Comparison of ENCODE assay signal across 22 mouse cellular contexts in the genomic region with DNA sequence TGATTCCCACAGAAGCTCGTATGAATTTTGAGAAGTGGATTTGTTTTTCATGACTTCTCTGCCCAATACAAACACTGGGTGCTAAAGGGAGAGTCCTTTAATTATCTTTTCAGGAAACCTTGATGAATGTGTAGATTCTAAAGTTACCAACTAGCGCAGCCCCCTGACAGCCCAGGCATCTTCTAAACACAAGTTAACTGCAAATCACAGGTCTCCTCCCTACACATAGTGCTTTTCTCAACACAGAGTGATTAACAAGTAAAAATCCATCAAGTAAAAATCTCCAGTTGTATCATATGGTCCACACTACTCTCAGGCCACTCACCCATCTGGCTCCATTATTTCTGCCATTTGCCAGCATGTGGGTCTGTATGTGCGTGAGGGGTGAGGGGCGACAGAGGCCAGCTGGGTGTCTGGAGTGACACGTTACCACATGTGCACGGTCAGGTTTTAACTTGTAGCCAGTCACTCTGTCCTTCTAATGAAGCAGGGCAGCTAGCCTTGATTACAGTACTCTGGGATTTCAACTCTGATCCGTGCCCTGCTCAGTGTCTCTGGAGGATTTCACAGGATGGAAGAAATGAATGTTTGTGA. TPM values are rescaled to one million over a fixed set of nuclear protein-coding genes. Genes with fewer than 3 reads are reported as not detected.
DNase-seq lines count a peak whose midpoint lies in the region; ATAC-seq and TF ChIP-seq lines count a peak whose summit lies in the region.
"Had no signal": no experiment of that assay in that cellular context is flagged by ENCODE, and none has a peak within 500 bp of the region (broad histone marks: within the 10 kb centered on the region; RNA-seq: fewer than 3 reads in every experiment).

No protein-coding gene starts in this region.

- H3K4me3 ChIP-seq in kidney, embryonic 16.5 days (ENCODE audit: low read length) = no peak overlapping the region
- no peak overlapping the region for H3K4me3 ChIP-seq in kidney, adult 2 months (ENCODE audit: insufficient read depth, low read depth, low read length)
- H3K4me3 ChIP-seq in neural tube, embryonic 15.5 days (replicated peaks) = no peak overlapping the region
- no peak overlapping the region for H3K4me3 ChIP-seq in embryonic facial prominence, embryonic 11.5 days (ENCODE audit: low read depth, low read length)
- H3K4me3 ChIP-seq: forebrain, embryonic 10.5 days; limb, embryonic 12.5 days; liver, embryonic 12.5 days; midbrain, embryonic 12.5 days; neural tube, embryonic 13.5 days had no signal

- no peak overlapping the region for H3K9ac ChIP-seq in kidney, embryonic 16.5 days (replicated peaks; ENCODE audit: low read length)
- H3K9ac ChIP-seq in neural tube, embryonic 15.5 days (replicated peaks) = no peak overlapping the region
- no peak overlapping the region for H3K9ac ChIP-seq in embryonic facial prominence, embryonic 11.5 days (replicated peaks; ENCODE audit: low read length)
- H3K9ac ChIP-seq: forebrain, postnatal 0 days; hindbrain, embryonic 14.5 days; limb, embryonic 12.5 days; liver, embryonic 12.5 days; midbrain, embryonic 12.5 days; neural tube, embryonic 13.5 days had no signal

- peak; percentile 77 for ATAC-seq in kidney, embryonic 16.5 days (ENCODE audit: low FRiP score, low TSS enrichment)
- no peak for ATAC-seq in neural tube, embryonic 15.5 days (ENCODE audit: low FRiP score)
- ATAC-seq in embryonic facial prominence, embryonic 11.5 days (replicated peaks; ENCODE audit: insufficient number of reproducible peaks, low FRiP score, low TSS enrichment, low read depth) = peak; percentile 52; the same call in 1 of the 2 replicates
- ATAC-seq in activated CD4-positive, CD25-positive, alpha-beta regulatory T cell, adult 4 months = no peak
- ATAC-seq: forebrain, postnatal 0 days; intestine, embryonic 16.5 days; liver, embryonic 12.5 days had no signal

- no peak for TF ChIP-seq POLR2A in kidney, adult 2 months (IDR thresholded peaks at IDR 0.05; ENCODE audit: low read depth, low read length)

- no peak overlapping the region; the same call in none of the 2 replicates for H3K27ac ChIP-seq in kidney, embryonic 16.5 days (ENCODE audit: low read length)
- H3K27ac ChIP-seq in kidney, adult 2 months (ENCODE audit: insufficient read depth, low read depth, low read length) = no peak overlapping the region
- H3K27ac ChIP-seq in neural tube, embryonic 15.5 days (replicated peaks) = no peak overlapping the region
- no peak overlapping the region for H3K27ac ChIP-seq in embryonic facial prominence, embryonic 11.5 days (replicated peaks; ENCODE audit: low read depth, low read length)
- H3K27ac ChIP-seq: forebrain, embryonic 10.5 days; hindbrain, embryonic 14.5 days; limb, embryonic 12.5 days; liver, embryonic 12.5 days; midbrain, embryonic 12.5 days; neural tube, embryonic 13.5 days had no signal

- H3K4me1 ChIP-seq in kidney, embryonic 16.5 days (ENCODE audit: insufficient read depth, low read length) = no peaks in the 10 kb centered on the region
- H3K4me1 ChIP-seq in kidney, adult 2 months (ENCODE audit: control insufficient read depth, insufficient read depth, low read length) = no peaks in the 10 kb centered on the region
- no peaks in the 10 kb centered on the region for H3K4me1 ChIP-seq in neural tube, embryonic 15.5 days
- H3K4me1 ChIP-seq in embryonic facial prominence, embryonic 11.5 days (ENCODE audit: control insufficient read depth, insufficient read depth, low read length) = no peaks in the 10 kb centered on the region
- H3K4me1 ChIP-seq: liver, embryonic 12.5 days; midbrain, embryonic 12.5 days had no signal

- no peaks in the 10 kb centered on the region for H3K36me3 ChIP-seq in kidney, embryonic 16.5 days (ENCODE audit: insufficient read depth, low read length)
- H3K36me3 ChIP-seq in kidney, adult 2 months (ENCODE audit: control insufficient read depth, insufficient read depth, low read length) = no peaks in the 10 kb centered on the region
- no peaks in the 10 kb centered on the region for H3K36me3 ChIP-seq in neural tube, embryonic 15.5 days
- no peaks in the 10 kb centered on the region for H3K36me3 ChIP-seq in embryonic facial prominence, embryonic 11.5 days (replicated peaks; ENCODE audit: control insufficient read depth, insufficient read depth, low read depth, low read length)
- H3K36me3 ChIP-seq: forebrain, embryonic 10.5 days; limb, embryonic 12.5 days; liver, embryonic 12.5 days; midbrain, embryonic 12.5 days; neural tube, embryonic 13.5 days had no signal

- no peak for TF ChIP-seq CTCF in kidney, adult 2 months (conservative IDR thresholded peaks at IDR 0.05; ENCODE audit: insufficient read depth, insufficient read length, low read depth, low read length)

- no peak for DNase-seq in kidney, adult 2 months
- DNase-seq in neural tube, embryonic 10.5 days (ENCODE audit: extremely low spot score, low spot score) = peak; percentile 28
- DNase-seq in embryonic facial prominence, embryonic 11.5 days (ENCODE audit: low spot score) = peak; percentile 30
- DNase-seq in urinary bladder, adult 2 months (ENCODE audit: low spot score) = no peak
- DNase-seq: B cell, adult 2 months; cerebellum, adult 8-10 months; forebrain, postnatal 0 days; heart, postnatal 10 days; kidney, postnatal 36 days; right cerebral cortex, postnatal 25 days had no signal

- H3K9me3 ChIP-seq in kidney, embryonic 16.5 days (ENCODE audit: low read length) = no peaks in the 10 kb centered on the region
- H3K9me3 ChIP-seq in neural tube, embryonic 15.5 days (replicated peaks) = no peaks in the 10 kb centered on the region
- no peaks in the 10 kb centered on the region for H3K9me3 ChIP-seq in embryonic facial prominence, embryonic 11.5 days (replicated peaks; ENCODE audit: control insufficient read depth, low read length)
- H3K9me3 ChIP-seq: forebrain, embryonic 10.5 days; limb, embryonic 12.5 days; liver, embryonic 12.5 days; midbrain, embryonic 12.5 days; neural tube, embryonic 13.5 days had no signal

- H3K4me2 ChIP-seq in kidney, embryonic 16.5 days (replicated peaks; ENCODE audit: low read depth, low read length) = no peak overlapping the region
- H3K4me2 ChIP-seq in neural tube, embryonic 15.5 days = no peak overlapping the region
- no peak overlapping the region for H3K4me2 ChIP-seq in embryonic facial prominence, embryonic 11.5 days (ENCODE audit: low read depth, low read length)
- H3K4me2 ChIP-seq: heart, embryonic 11.5 days; hindbrain, embryonic 14.5 days; limb, embryonic 12.5 days; liver, embryonic 12.5 days; midbrain, embryonic 12.5 days; neural tube, embryonic 13.5 days had no signal

- WGBS in kidney, embryonic 16.5 days = 16% methylated on average over 7 of the region's 7 CpGs
- WGBS in kidney, adult 2 months = 36% methylated on average over 7 of the region's 7 CpGs
- 58% methylated on average over 7 of the region's 7 CpGs for WGBS in neural tube, embryonic 15.5 days
- WGBS in embryonic facial prominence, embryonic 11.5 days = 33% methylated on average over 7 of the region's 7 CpGs

- no peaks in the 10 kb centered on the region for H3K27me3 ChIP-seq in kidney, embryonic 16.5 days (ENCODE audit: insufficient read depth, low read length)
- no peaks in the 10 kb centered on the region; the same call in 1 of the 2 replicates for H3K27me3 ChIP-seq in kidney, adult 2 months (replicated peaks; ENCODE audit: control insufficient read depth, insufficient read depth, low read length)
- H3K27me3 ChIP-seq in neural tube, embryonic 15.5 days (replicated peaks) = no peaks in the 10 kb centered on the region
- H3K27me3 ChIP-seq in embryonic facial prominence, embryonic 11.5 days (ENCODE audit: control insufficient read depth, insufficient read depth, low read length) = no peaks in the 10 kb centered on the region
- H3K27me3 ChIP-seq: limb, embryonic 12.5 days; liver, embryonic 12.5 days; midbrain, embryonic 12.5 days; neural tube, embryonic 13.5 days had no signal

RNA-seq across cellular contexts. Expression of a gene that starts 28.5 kb away (rescaled TPM):
- polyA plus RNA-seq in kidney, embryonic 16.5 days (2015; fragmentation: Nextera tagmentation; extraction: Ambion mirVana) = 0.90 and 2.1 TPM in 2 replicates
- not detected in 2 replicates for polyA plus RNA-seq in kidney, adult 2 months (2012; rRNA removed)
- polyA plus RNA-seq in neural tube, embryonic 15.5 days (2015; fragmentation: Nextera tagmentation; extraction: Ambion mirVana) = 7.3 and 10.7 TPM in 2 replicates
- polyA plus RNA-seq in embryonic facial prominence, embryonic 11.5 days (2014; fragmentation: Nextera tagmentation; extraction: Ambion mirVana) = 0.35 TPM in 1 of 2 replicates, not detected in the other
- polyA plus RNA-seq in urinary bladder, adult 2 months (2012; rRNA removed) = not detected in 2 replicates
- polyA plus RNA-seq in activated CD4-positive, CD25-positive, alpha-beta regulatory T cell, adult 4 months (2017; shearing (Covaris generic)) = not detected
- polyA plus RNA-seq: limb, embryonic 12.5 days; liver, embryonic 12.5 days; spleen, adult 2 months had no signal

RNA-seq across cellular contexts. Expression of a gene that starts 35.0 kb away (rescaled TPM):
- 64.8 and 68.3 TPM in 2 replicates for polyA plus RNA-seq in kidney, embryonic 16.5 days (2015; fragmentation: Nextera tagmentation; extraction: Ambion mirVana)
- 10.9 and 15.0 TPM in 2 replicates for polyA plus RNA-seq in kidney, adult 2 months (2012; rRNA removed)
- polyA plus RNA-seq in neural tube, embryonic 15.5 days (2015; fragmentation: Nextera tagmentation; extraction: Ambion mirVana) = 59.6 and 62.3 TPM in 2 replicates
- polyA plus RNA-seq in embryonic facial prominence, embryonic 11.5 days (2014; fragmentation: Nextera tagmentation; extraction: Ambion mirVana) = 85.5 and 86.6 TPM in 2 replicates
- 29.3 and 34.4 TPM in 2 replicates for polyA plus RNA-seq in urinary bladder, adult 2 months (2012; rRNA removed)
- polyA plus RNA-seq in activated CD4-positive, CD25-positive, alpha-beta regulatory T cell, adult 4 months (2017; shearing (Covaris generic)) = 10 to 100 TPM; 27.5 to 28.0 TPM

Comparison
In these comparisons a context has a peak if more than half of its experiments do, and no peak if none do; other contexts are left out.
1. ATAC-seq: peak in kidney, embryonic 16.5 days (single experiment) and embryonic facial prominence, embryonic 11.5 days (single experiment); none in neural tube, embryonic 15.5 days (single experiment) and activated CD4-positive, CD25-positive, alpha-beta regulatory T cell, adult 4 months (single experiment).
2. DNase-seq: peak in neural tube, embryonic 10.5 days (single experiment) and embryonic facial prominence, embryonic 11.5 days (single experiment); none in kidney, adult 2 months (single experiment) and urinary bladder, adult 2 months (single experiment).